Mouse (Mus musculus) hindbrain, embryonic 15.5 days (tissue): ENCODE measurements around the gene Osbpl6. TPM values are rescaled to one million over a fixed set of nuclear protein-coding genes. Genes with fewer than 3 reads are reported as not detected.
A peak's percentile ranks its signal among the peaks of the same experiment; 100 is the strongest.

Experiments used
- ATAC-seq: fragments of 200-750 bp; cut with Nextera tagmentation; 2 replicates; pipeline ENCODE4 v1.8.0; 2017; ENCODE audit warnings: low read depth, moderate number of reproducible peaks, moderate TSS enrichment; ENCODE audit not compliant: low FRiP score
- H3K27ac ChIP-seq: fragments of 300-500 bp; sonication (generic); replicated peaks from 2 replicates; pipeline ENCODE4 v1.5.1; 2015; ENCODE audit warnings: mild to moderate bottlenecking, inconsistent platforms
- H3K27me3 ChIP-seq: fragments of 300-500 bp; sonication (generic); 2 replicates; pipeline ENCODE4 v1.6.1; 2015; ENCODE audit warnings: control low read depth, inconsistent platforms
- H3K36me3 ChIP-seq: fragments of 300-500 bp; sonication (generic); 2 replicates; pipeline ENCODE4 v1.6.1; 2015; ENCODE audit warnings: control low read depth, inconsistent platforms
- H3K4me1 ChIP-seq: fragments of 300-500 bp; sonication (generic); replicated peaks from 2 replicates; pipeline ENCODE4 v1.6.1; 2015; ENCODE audit warnings: control low read depth, inconsistent platforms
- H3K4me2 ChIP-seq: fragments of 300-500 bp; sonication (generic); 2 replicates; pipeline ENCODE4 v1.6.1; 2015; ENCODE audit warnings: moderate library complexity, mild to moderate bottlenecking, inconsistent platforms
- H3K4me3 ChIP-seq: fragments of 300-500 bp; sonication (generic); 2 replicates; pipeline ENCODE4 v1.5.1; 2015; ENCODE audit warnings: mild to moderate bottlenecking, inconsistent platforms
- H3K9ac ChIP-seq: fragments of 300-500 bp; sonication (generic); 2 replicates; pipeline ENCODE4 v1.6.1; 2015; ENCODE audit warnings: inconsistent platforms
- H3K9me3 ChIP-seq: fragments of 300-500 bp; sonication (generic); 2 replicates; pipeline ENCODE4 v1.6.1; 2016; ENCODE audit warnings: control low read depth, inconsistent platforms
- WGBS: fragments of 180-500 bp; shearing (Covaris S2); methylation state at CpG from one replicate; pipeline ENCODE4 v1.1.7; 2015; 5-methylcytosine and 5-hydroxymethylcytosine counted together
- polyA plus RNA-seq: library from polyadenylated mRNA; unstranded; fragments of >200 nt; fragmentation: Nextera tagmentation; extraction: Ambion mirVana; gene quantifications from 2 replicates; pipeline ENCODE4 v1.2.1, GENCODE M21; 2015

Gene Osbpl6
- polyA plus RNA-seq, 1 experiment from 2014 or later: 27.2 TPM

DNA sequence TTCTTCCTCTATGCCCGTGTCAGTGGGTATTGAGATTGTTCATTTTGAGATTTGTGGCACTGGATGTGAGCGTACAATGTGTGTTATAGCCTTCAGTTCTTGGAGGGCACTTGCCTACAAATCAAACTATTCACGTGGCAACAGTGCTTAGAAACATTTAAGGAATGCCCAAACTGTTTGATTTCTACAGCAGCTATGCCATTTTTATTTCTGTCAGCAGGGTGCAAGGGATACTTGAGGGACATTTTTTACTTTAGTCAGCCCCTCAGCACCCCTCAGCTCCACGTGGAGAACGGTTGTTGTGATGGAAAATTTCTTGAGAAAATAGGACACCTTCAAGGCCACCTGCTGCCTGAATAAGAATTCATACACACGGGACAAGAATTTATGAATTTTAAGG, 106.6 kb downstream of the Osbpl6 start:
- Histone ChIP-seq H3K27me3 (no peaks in the 10 kb centered on the region), H3K9ac (no peak overlapping the region), H3K36me3 (no peaks in the 10 kb centered on the region), H3K4me2 (no peak overlapping the region), H3K4me3 (no peak overlapping the region), H3K9me3 (no peaks in the 10 kb centered on the region), H3K27ac (no peak overlapping the region), H3K4me1 (peaks cover 6% of the 10 kb centered on the region; the same call in 1 of the 2 replicates)
- WGBS: 76% methylated on average over 6 of the region's 6 CpGs
- no peak for ATAC-seq

DNA sequence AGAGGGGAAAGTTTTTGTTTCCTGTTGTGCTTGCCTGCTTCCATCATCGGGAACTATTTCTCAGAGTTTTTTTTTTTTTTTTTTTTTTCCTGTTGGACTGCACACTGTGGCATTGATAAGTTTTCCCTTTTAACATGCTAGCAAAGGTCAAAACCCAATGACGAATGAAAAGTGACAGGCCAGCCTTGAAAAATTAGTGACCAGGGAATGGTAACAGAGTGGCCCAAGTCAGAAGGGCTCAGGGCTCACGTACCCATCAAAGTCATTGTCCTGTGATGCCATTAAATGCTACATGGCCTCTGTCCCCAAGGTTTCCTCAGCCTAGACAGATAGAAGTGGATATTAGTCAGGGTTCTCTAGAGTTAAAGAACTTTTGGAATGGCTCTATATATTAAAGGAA, 107.0 kb downstream of the Osbpl6 start:
- Histone ChIP-seq H3K27me3 (no peaks in the 10 kb centered on the region), H3K9me3 (no peaks in the 10 kb centered on the region), H3K36me3 (no peaks in the 10 kb centered on the region), H3K4me2 (no peak overlapping the region), H3K27ac (no peak overlapping the region), H3K9ac (no peak overlapping the region), H3K4me3 (no peak overlapping the region), H3K4me1 (peaks cover 6% of the 10 kb centered on the region; the same call in 1 of the 2 replicates)
- 67% methylated on average over 3 of the region's 3 CpGs for WGBS
- no peak for ATAC-seq

DNA sequence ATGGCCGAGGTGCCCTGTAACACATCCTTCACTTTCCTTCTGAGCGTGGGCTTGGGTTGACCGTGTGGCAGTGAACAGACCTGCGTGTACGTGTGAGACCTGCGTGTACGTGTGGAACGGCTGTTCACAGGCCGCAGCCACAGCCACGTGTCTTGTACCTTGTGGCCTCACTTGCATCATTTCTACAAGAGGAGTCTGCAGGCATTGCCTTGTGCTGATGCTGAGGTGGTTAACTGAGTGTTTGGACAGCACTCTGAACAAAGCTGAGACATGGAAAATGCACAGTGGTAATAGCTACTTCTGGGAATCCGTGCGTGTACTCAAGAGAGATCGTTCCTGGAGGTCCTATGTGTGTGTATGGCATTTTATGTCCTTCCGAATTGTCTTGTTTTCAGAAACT, 111.2 kb downstream of the Osbpl6 start:
- Histone ChIP-seq H3K4me1 (0 out of 2 replicates have a peak, but pooled peaks cover under 1% of the 10 kb centered on the region), H3K36me3 (no peaks in the 10 kb centered on the region), H3K4me2 (no peak overlapping the region), H3K4me3 (no peak overlapping the region), H3K9me3 (no peaks in the 10 kb centered on the region), H3K27me3 (no peaks in the 10 kb centered on the region), H3K9ac (no peak overlapping the region), H3K27ac (no peak overlapping the region)
- 95% methylated on average over 14 of the region's 14 CpGs for WGBS
- ATAC-seq: no peak

DNA sequence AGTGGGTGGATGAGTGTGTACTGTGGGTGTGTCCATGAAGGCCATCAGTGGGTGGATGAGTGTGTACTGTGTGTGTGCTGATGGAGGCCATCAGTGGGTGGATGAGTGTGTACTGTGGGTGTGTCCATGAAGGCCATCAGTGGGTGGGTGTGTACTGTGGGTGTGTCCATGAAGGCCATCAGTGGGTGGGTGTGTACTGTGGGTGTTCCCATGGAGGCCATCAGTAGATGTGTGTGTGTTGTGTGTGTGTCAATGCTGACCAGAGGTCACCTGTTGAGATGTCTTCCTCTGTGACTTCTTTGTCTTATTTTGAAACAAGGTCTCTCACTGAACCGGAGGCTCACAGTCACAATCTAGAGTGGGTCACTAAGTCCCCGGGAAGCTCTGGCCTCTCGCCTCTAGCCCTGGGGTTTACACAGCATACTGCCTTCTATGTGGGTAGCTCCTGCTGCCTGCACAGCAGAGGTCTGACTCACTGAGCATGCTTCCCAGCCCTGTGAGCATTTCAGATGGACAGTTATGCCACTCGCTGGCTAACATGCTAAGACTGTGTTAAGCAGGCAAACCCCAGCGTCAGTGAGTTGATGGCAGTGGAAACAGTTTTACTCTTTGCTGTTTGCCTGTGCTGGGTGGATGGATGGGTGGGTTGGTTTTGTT, 112.2 kb downstream of the Osbpl6 start:
- ATAC-seq: no peak

DNA sequence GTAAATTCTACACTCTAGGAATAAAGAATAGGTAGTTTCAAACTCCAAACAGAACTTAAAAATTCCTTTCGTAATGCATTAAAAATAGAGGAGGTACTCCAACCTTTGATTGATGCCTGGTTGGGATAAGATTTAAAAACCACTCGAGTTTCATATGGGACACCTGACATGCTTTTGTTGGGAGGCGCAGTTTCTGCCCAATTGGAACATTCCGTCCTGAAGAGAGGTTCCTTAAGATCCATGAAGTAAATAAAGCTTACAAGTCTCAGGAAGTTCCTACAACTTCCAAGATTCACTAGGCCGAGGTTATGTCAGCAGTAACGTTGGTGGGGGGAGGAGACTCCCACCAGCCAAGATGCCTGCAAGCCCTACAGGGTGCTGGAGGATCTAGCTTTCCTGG, 115.3 kb downstream of the Osbpl6 start:
- H3K36me3 ChIP-seq: no peaks in the 10 kb centered on the region
- no peak overlapping the region for H3K27ac ChIP-seq
- no peaks in the 10 kb centered on the region for H3K9me3 ChIP-seq
- no peak overlapping the region for H3K9ac ChIP-seq
- H3K4me1 ChIP-seq: 0 out of 2 replicates have a peak, but pooled peaks cover 3% of the 10 kb centered on the region
- ATAC-seq: no peak
- 89% methylated on average over 6 of the region's 6 CpGs for WGBS
- no peak overlapping the region for H3K4me3 ChIP-seq
- H3K4me2 ChIP-seq: no peak overlapping the region
- H3K27me3 ChIP-seq: no peaks in the 10 kb centered on the region

More for the DNA sequence above, 112.2 kb downstream of the Osbpl6 start:
- Histone ChIP-seq H3K4me2 (no peak overlapping the region), H3K4me1 (0 out of 2 replicates have a peak, but pooled peaks cover 3% of the 10 kb centered on the region), H3K27ac (no peak overlapping the region), H3K9me3 (no peaks in the 10 kb centered on the region), H3K27me3 (no peaks in the 10 kb centered on the region), H3K36me3 (no peaks in the 10 kb centered on the region), H3K4me3 (no peak overlapping the region), H3K9ac (no peak overlapping the region)
- 79% methylated on average over 5 of the region's 5 CpGs for WGBS

DNA sequence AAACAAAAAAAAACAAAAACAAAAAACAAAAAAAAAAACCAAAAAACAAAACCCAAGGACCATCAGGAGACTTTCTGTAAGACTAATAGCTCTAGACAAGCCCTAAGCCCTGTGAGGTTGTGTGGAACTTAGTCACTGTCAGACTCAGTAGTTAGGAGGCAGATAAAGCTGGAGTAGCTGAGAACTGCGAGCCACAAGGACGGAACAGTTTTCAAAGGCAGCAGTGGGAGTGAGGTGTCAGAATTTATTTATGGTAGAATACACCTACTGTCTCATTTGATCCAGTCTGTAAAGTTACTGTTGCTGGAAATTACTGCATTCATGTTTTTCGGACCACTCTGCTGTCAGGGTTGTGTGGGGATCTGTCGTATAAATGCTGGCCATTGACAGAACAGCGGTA, 118.1 kb downstream of the Osbpl6 start:
- Histone ChIP-seq H3K4me2 (no peak overlapping the region), H3K36me3 (no peaks in the 10 kb centered on the region), H3K27me3 (no peaks in the 10 kb centered on the region), H3K4me1 (0 out of 2 replicates have a peak, but pooled peaks cover 3% of the 10 kb centered on the region), H3K9ac (no peak overlapping the region), H3K4me3 (no peak overlapping the region), H3K27ac (no peak overlapping the region), H3K9me3 (no peaks in the 10 kb centered on the region)
- ATAC-seq: no peak
- 69% methylated on average over 5 of the region's 5 CpGs for WGBS

DNA sequence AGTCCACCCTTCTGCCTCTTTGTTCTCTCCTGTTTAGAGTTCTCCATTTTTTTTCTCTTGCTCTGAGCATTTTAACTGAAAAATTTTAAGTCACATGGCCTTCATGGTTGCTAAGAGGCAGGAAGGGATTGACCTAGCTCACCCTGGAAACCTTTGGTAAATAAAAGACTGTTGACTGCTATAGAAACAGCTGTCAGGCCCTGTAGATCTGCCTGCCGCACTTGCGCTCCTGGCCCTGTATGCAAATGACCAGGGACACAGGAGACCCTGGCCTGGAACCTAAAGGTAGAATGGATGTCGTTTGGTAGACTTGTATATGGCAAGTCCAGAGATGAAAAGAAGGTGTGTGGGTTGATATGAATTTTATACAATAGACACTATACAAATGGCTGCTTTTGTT, 119.3 kb downstream of the Osbpl6 start:
- Histone ChIP-seq H3K4me1 (0 out of 2 replicates have a peak, but pooled peaks cover 3% of the 10 kb centered on the region), H3K9ac (no peak overlapping the region), H3K4me2 (no peak overlapping the region), H3K9me3 (no peaks in the 10 kb centered on the region), H3K4me3 (no peak overlapping the region), H3K36me3 (no peaks in the 10 kb centered on the region), H3K27me3 (no peaks in the 10 kb centered on the region), H3K27ac (no peak overlapping the region)
- WGBS: 29% methylated on average over 3 of the region's 3 CpGs
- ATAC-seq: no peak

DNA sequence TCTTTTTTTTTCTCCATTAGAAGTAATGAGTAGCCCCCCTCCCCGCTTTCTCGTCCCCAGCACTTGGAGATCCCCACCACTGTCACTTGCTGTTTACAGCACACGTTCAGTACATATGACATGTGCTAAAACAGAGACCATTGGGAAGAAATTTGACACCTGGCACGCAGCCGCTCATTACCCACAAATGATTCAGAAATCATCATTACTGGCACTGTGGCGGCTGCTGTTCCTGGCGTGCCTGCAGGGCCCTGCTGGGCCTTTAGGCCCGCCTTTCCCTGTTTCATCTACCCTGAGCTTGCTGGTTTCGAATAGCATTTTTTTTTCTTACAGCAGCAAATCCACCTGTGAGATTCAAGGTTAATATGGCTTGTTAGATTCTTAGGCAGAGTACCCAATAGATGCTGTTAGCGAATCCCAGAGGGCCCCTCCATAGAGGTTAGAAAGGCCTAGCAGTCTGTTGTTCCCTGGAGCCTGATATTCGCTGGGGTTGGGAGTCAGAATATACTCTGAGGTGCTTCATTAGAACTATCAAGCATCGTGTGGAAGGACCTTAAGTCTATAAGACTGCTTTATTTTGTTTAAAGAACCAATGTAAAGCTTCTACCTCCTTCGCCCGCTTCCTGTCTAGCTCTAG, 126.3 kb downstream of the Osbpl6 start:
- no peaks in the 10 kb centered on the region for H3K27me3 ChIP-seq
- no peaks in the 10 kb centered on the region for H3K36me3 ChIP-seq
- H3K4me2 ChIP-seq: no peak overlapping the region
- no peak overlapping the region for H3K9ac ChIP-seq
- no peaks in the 10 kb centered on the region for H3K9me3 ChIP-seq
- no peak overlapping the region; the same call in 1 of the 2 replicates for H3K27ac ChIP-seq
- ATAC-seq: peak; percentile 62; the same call in 1 of the 2 replicates
- H3K4me3 ChIP-seq: no peak overlapping the region
- peaks cover 19% of the 10 kb centered on the region for H3K4me1 ChIP-seq
- 53% methylated on average over 14 of the region's 14 CpGs for WGBS

DNA sequence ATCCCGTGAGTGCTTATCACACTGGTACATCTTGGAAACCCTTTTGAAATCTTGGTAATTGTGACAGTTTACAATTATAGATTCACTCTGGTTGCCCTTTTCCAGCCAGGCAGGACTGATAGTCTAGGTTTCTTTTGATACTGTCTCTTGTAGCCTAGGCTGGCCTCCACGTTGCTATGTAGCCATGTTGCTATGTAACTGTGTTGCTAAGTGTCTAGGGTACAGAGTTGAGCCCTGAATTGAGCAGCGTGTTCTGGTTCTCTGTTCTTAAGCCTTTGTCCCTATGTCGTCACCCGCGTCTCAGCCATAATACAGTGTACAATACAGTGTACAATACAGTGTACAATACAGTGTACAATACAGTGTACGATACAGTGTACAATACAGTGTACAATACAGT, 128.6 kb downstream of the Osbpl6 start:
- no peaks in the 10 kb centered on the region for H3K9me3 ChIP-seq
- 46% methylated on average over 7 of the region's 7 CpGs for WGBS
- H3K4me1 ChIP-seq: peaks cover 23% of the 10 kb centered on the region
- H3K4me3 ChIP-seq: no peak overlapping the region
- no peak overlapping the region for H3K27ac ChIP-seq
- ATAC-seq: no peak
- H3K27me3 ChIP-seq: no peaks in the 10 kb centered on the region
- H3K4me2 ChIP-seq: no peak overlapping the region
- no peak overlapping the region for H3K9ac ChIP-seq
- H3K36me3 ChIP-seq: no peaks in the 10 kb centered on the region

DNA sequence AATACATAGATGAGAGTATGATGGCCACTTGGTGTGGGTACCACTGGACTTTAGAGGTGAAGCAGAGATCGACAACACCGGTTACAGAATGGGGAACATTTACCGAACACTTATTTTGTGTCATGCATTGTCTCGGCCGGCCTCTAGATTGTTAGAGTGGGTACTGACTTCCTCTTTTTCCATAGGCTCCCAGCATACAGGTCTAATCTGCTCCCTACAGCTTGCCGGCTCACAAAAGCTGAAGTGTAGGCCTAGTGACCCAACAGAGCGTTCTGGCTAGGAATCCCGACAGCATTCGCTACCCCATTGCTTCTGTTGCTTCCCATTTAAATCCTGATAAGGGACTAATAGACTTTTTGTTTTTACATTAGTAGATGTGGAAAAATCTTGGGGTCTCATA, 135.6 kb downstream of the Osbpl6 start:
- ATAC-seq: no peak
- H3K4me3 ChIP-seq: no peak overlapping the region

DNA sequence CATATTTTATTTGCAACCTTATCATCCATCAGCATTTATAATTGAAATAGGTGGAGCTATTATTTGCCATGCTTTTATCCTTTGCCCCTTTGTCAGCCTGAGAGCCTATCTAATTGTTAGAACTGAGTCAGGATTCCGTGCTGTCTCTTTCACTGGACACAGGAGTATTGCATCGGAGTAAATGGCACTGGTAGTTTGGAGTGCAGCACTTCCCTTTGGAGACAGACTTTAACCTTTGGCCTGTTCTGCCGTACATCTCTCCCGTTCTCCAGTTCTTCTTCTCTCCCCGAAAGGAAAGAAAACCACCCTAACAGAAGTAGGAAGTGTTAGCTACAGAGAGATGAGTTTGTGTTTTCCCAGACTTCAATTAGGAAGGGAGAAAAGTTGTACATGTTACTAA, 136.6 kb downstream of the Osbpl6 start:
- H3K27me3 ChIP-seq: no peaks in the 10 kb centered on the region
- H3K4me3 ChIP-seq: no peak overlapping the region
- H3K9ac ChIP-seq: no peak overlapping the region
- H3K36me3 ChIP-seq: 0 out of 2 replicates have a peak, but pooled peaks cover 3% of the 10 kb centered on the region
- H3K9me3 ChIP-seq: no peaks in the 10 kb centered on the region
- 77% methylated on average over 5 of the region's 5 CpGs for WGBS
- H3K27ac ChIP-seq: no peak overlapping the region
- no peak for ATAC-seq
- H3K4me1 ChIP-seq: peaks cover 7% of the 10 kb centered on the region
- H3K4me2 ChIP-seq: no peak overlapping the region

More for the DNA sequence above, 135.6 kb downstream of the Osbpl6 start:
- Histone ChIP-seq H3K9me3 (no peaks in the 10 kb centered on the region), H3K9ac (no peak overlapping the region), H3K27ac (no peak overlapping the region), H3K4me1 (peaks cover 7% of the 10 kb centered on the region), H3K27me3 (no peaks in the 10 kb centered on the region), H3K4me2 (no peak overlapping the region), H3K36me3 (no peaks in the 10 kb centered on the region)
- 95% methylated on average over 9 of the region's 9 CpGs for WGBS

DNA sequence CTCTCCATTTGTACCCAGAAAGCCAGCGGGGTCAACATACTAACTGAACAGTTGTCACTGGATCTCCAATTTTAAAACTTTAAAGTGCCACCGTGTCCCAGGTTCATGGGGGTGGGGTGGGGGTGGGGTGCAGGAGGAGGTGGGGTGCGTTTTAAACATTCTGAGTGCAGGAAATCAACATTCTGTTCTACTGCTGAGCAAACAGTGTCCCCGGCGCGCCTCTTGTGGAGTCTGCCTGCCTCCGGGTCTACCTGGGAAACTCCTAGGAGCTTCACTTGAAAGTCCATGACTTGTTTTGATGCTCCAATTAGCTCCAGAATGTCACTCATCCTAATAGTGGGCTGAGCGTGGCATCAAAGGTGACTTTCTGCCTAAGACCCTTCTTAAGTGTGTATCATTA, 139.2 kb downstream of the Osbpl6 start:
- Histone ChIP-seq H3K27me3 (no peaks in the 10 kb centered on the region), H3K36me3 (peaks cover 10% of the 10 kb centered on the region; the same call in 1 of the 2 replicates), H3K9me3 (no peaks in the 10 kb centered on the region), H3K9ac (no peak overlapping the region), H3K4me2 (no peak overlapping the region), H3K27ac (no peak overlapping the region), H3K4me3 (no peak overlapping the region), H3K4me1 (no peaks in the 10 kb centered on the region)
- 90% methylated on average over 8 of the region's 8 CpGs for WGBS
- ATAC-seq: no peak
